Mouse (Mus musculus) heart, embryonic 10.5 days (tissue): Measurements from ENCODE around the gene Galnt2. TPM values are rescaled to one million over a fixed set of nuclear protein-coding genes. Genes with fewer than 3 reads are reported as not detected.

Source experiments
- polyA plus RNA-seq: library from polyadenylated mRNA; unstranded; fragments of >200 nt; fragmentation: Nextera tagmentation; extraction: Ambion mirVana; gene quantifications from 2 replicates; pipeline ENCODE4 v1.2.1, GENCODE M21; 2016

Gene Galnt2
- polyA plus RNA-seq, 1 experiment from 2014 or later = 44.7 TPM

Other genes starting within 250 kb of the Galnt2 start
- 41.6 and 47.7 TPM in 2 replicates for gene Abcb10, start 248.3 kb upstream of the Galnt2 start, polyA plus RNA-seq
- gene Taf5l, start 210.0 kb upstream of the Galnt2 start, polyA plus RNA-seq = 37.4 and 40.4 TPM in 2 replicates
- 6.1 and 6.9 TPM in 2 replicates for gene Urb2, start 209.9 kb upstream of the Galnt2 start, polyA plus RNA-seq
- 1.5 and 1.6 TPM in 2 replicates for gene Pgbd5, start 208.3 kb downstream of the Galnt2 start, polyA plus RNA-seq